Mouse (Mus musculus) CH12.LX (cell line): ENCODE data around the gene Xrra1.

Experiments used
- CTCF ChIP-seq, 2 experiments: IDR thresholded peaks in 1 of 2; conservative IDR thresholded peaks in 1 of 2; 2 replicates each; pipeline ENCODE4 v1.5.1; 2011 to 2012; ENCODE audit warnings: low read depth in 2 of 2, low read length in 2 of 2, improper control_type of control experiment in 1 of 2, inconsistent platforms in 1 of 2, mild to moderate bottlenecking in 1 of 2, moderate library complexity in 1 of 2
- EP300 ChIP-seq: IDR thresholded peaks from 2 replicates; pipeline ENCODE4 v1.6.1; 2011; ENCODE audit warnings: low read length, improper control_type of control experiment
- ETS1 ChIP-seq: conservative IDR thresholded peaks from 2 replicates; pipeline ENCODE4 v1.6.1; 2012; ENCODE audit warnings: low read depth, mild to moderate bottlenecking, inconsistent platforms, low read length, improper control_type of control experiment, moderate library complexity
- MAX ChIP-seq: IDR thresholded peaks from 2 replicates; pipeline ENCODE4 v1.6.1; 2011; ENCODE audit warnings: low read length, improper control_type of control experiment
- MEF2A ChIP-seq: IDR thresholded peaks from 2 replicates; pipeline ENCODE4 v1.6.1; 2014; ENCODE audit warnings: low read depth, mild to moderate bottlenecking, inconsistent platforms, low read length, improper control_type of control experiment, borderline replicate concordance
- POLR2A ChIP-seq: IDR thresholded peaks from 2 replicates; pipeline ENCODE4 v1.6.1; 2011; ENCODE audit warnings: low read depth, mild to moderate bottlenecking, improper control_type of control experiment, low read length
- POLR2AphosphoS2 ChIP-seq: IDR thresholded peaks from 2 replicates; pipeline ENCODE4 v1.6.1; 2011; ENCODE audit warnings: low read depth, low read length, improper control_type of control experiment
- TCF12 ChIP-seq: IDR thresholded peaks from 2 replicates; pipeline ENCODE4 v1.6.1; 2014; ENCODE audit warnings: low read depth, mild to moderate bottlenecking, inconsistent platforms, low read length, improper control_type of control experiment
- ZNF384 ChIP-seq: IDR thresholded peaks from 2 replicates; pipeline ENCODE4 v1.6.1; 2012; ENCODE audit warnings: low read depth, low read length, improper control_type of control experiment, inconsistent platforms

GRCm38 (mm10) chr7:99856266-99856861 lies 2.6 kb upstream of the Xrra1 start:
- TF ChIP-seq POLR2A (no peak; the same call in 1 of the 2 replicates), MEF2A (no peak), CTCF (conservative IDR thresholded peaks at IDR 0.05 in 1 of 2, IDR thresholded peaks at IDR 0.05 in 1 of 2; ENCODE audit: low read depth in 2 of 2, low read length in 2 of 2) (no peak), POLR2AphosphoS2 (no peak), TCF12 (0 out of 2 replicates have a peak, but pooled peaks have one; percentile 7), ZNF384 (no peak), ETS1 (no peak), EP300 (no peak), MAX (no peak)
